Mouse (Mus musculus) E14TG2a.4 (cell line): ENCODE results near the gene Gm7579.
"Not testable (repeated sequence)": the region's sequence is repeated elsewhere in the genome, so short reads cannot be mapped to it uniquely, and the experiment has no call there.

Source experiments
- CTCF ChIP-seq: conservative IDR thresholded peaks from 2 replicates; pipeline ENCODE4 v1.5.1; 2014; ENCODE audit warnings: low read length
- NANOG ChIP-seq: IDR thresholded peaks from 2 replicates; pipeline ENCODE4 v1.6.1; 2014; ENCODE audit warnings: borderline replicate concordance, low read length, mixed read lengths
- POU5F1 ChIP-seq: IDR thresholded peaks from 2 replicates; pipeline ENCODE4 v1.6.1; 2014; ENCODE audit warnings: low read length, borderline replicate concordance

GRCm38 (mm10) chr7:142212136-142212535, 477 bp downstream of the Gm7579 start:
- TF ChIP-seq CTCF, NANOG, POU5F1: not testable (repeated sequence)
